Mouse (Mus musculus): ENCODE data around the gene Aph1b.
"Not testable (repeated sequence)": the region's sequence is repeated elsewhere in the genome, so short reads cannot be mapped to it uniquely, and the experiment has no call there.

Gene Aph1b

DNA sequence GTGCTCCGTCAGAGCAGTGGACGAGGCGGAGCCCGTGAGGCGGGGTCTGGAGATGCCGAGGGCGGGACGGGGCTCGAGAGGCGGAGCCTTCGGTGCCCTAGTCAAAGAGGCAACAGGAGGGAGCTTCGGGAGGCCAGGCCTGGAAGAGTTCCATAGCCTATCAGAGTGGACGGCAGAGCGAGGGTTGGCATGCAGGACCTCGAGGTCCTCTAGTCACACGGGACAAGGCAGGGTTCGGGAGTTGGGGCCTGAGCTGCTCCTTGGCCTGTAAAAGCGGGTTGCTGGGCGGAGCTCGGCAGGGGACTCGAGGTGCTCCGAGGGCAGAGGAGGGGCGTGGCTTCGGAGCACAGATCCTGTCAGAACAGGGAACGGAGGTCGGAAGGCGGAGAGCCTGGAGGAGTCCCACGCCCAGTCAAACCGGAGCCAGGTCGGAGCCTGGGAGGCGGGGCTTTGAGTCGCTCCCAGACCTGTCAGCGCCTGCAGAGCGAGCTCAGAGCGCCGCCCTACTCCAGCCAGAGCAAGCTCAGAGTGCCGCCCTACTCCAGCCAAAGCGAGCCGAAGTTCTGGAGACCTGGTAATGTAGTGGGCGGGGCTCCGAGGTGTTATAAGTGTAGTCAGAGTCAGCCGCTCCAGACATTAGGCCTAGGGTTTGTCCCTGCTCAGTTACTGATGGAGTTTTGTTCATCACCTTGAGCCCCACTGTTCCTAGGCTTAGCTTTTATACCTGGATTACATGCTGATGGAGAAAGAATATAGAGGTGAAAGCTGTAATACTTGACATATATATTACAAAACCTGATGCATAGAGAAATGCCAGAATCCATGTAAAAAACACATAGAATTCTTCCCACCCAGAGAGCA lies at the start of gene Aph1b:
Gene Aph1b (minus strand): TSS at position 27 of the 861 bp plus-strand sequence.
- peak; percentile 99 for DNase-seq

DNA sequence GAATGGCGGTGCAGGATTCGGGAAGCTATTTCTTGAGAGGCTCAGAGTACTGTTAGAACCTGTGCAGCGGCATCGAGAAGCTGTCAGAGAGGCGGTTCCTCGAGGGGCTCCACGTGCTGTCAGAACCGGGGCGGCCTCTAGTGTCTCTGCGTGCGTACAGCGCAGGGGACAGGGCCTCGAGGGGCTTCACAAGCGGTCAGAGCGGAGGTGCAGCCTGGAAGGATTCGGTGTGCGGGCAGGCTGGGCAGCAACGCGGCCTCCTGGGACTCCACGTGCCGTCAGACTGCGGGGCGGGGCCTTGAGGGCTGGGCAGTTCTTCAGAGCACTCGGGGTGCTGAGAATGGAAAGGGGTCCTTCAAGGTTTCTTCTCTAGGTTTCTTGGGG lies 39.8 kb upstream of the Aph1b start:
- no peak for DNase-seq

DNA sequence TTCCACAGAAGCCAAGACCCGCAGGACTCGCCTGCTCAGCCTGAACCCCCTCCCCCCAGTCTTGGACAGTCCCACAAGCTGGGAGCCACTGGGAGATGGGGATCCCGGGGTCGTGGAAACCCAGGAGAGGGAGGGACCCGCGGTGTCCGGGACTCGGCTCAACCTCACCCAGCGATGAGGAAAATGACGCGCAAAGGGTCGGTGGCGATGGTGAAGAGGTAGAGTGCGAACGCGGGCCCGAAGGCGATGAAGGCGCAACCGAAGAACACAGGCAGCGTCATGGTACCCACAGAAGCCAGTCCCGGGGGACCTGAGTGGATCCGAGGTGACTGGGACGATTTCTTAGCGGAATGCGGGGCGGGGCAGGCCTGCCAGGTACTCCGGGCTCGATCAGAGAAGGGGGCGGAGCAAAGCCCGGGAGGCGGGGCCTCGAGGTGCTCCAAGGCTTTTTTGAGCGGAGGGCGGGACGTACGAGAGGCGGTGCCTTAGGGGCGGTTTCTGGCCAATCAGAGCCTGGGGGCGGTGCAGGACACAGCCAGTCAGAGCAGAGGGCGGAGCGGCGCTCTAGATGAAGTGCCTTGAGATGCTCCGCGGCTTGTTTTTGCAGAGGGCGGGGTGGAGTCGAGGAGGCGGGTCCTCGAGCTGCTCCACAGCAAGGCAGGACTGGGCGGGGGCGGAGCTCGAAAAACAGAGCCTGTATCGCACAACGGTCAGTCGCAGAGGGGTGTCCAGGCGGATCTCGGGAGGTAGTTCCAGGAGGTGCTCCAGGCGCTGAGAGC lies 39.2 kb upstream of the Aph1b start, which contains the start of gene Aph1c:
Gene Aph1c (minus strand): TSS at position 409 of the 779 bp plus-strand sequence.
- DNase-seq = peak; percentile 100

- peak; percentile 78 for DNase-seq
Measured at GRCm38 (mm10) chr9:66833851-66834250, 38.6 kb upstream of the Aph1b start.

DNA sequence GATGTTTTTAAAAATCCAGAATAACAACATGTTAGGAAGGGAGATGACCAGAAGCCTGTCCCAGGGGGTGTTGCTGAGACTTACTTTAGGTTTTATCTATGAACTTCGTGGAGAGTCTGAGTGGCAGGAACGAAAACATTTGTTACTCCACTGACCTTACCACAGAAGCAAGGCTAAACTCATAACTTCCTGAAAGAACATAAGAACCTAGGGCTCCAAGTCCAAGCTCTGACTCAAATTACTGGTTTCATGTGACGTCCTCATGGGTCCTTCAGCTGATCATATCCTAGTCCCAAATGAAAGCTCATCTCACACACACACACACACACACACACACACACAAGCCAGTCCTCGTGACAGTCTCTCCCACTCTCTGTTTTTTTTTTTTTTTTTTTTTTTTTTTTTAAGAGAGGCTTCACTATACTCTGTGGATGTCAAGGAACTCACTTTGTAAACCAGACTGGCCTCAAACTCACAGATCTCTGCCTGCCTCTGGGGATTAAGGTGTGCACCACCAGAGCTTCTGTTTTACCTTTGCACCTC lies 37.1 kb upstream of the Aph1b start:
- no peak for DNase-seq

- DNase-seq = no peak
Measured at GRCm38 (mm10) chr9:66825990-66826389, 30.7 kb upstream of the Aph1b start.

DNA sequence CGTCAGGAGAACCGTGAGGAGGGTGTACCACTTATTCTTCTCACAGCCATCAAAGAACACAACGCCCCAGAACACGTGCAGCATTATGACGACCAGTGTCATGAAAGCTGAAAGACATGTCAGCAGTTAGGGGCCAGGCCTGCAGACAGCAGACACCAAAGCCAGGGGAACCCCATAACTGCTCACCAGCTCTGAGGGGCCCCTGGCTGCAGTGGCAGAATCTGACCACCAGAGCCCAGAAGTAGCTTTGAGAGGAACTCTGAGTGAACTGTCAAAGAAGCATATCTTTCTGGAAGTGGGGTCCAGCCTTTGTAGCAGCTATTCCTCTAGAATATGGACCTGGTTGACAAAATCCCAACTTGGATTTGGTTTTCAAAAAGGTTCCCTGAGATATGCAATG lies 27.0 kb upstream of the Aph1b start:
- DNase-seq = not testable (repeated sequence)

DNA sequence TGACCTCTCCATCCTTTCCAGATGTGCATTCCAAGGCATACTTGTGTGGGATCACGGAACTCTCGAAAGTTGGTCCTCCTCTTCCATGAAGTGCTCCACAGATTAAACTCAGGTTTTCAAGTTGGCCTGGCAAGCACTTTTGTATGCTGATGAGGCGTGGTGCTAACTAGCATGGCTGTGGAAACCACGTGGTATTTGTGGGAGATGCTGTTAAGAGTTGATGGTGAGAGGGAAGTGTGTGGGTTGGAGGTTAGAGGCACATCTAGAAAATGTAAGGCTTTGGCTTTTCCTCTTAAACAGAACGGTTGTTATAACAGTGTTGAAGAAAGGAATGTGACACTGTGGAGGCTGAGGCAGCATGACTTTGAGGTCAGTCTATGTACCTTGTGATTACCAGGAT lies 25.7 kb upstream of the Aph1b start:
- DNase-seq = no peak

DNA sequence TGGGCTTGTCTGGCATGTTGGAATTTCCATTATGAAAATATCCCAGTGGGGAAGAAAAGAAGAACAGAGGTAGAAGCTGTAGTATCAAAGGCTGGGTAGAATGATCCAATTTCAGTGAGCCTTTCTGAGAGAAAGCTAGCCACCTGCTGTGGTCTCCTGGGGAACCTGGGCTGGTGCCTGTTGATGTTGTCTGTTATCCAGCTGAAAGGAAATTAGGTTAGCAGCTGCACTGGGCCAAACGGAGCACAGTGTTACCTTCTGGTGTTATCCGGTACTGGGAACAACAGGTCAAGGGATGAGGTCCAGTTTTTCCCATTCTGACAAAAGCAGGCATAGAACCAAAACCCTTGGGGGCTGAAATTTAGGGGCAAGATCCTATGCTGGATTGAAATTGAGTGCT lies 18.1 kb upstream of the Aph1b start:
- no peak for DNase-seq

- DNase-seq = not testable (repeated sequence)
Measured at GRCm38 (mm10) chr9:66805951-66806350, 10.7 kb upstream of the Aph1b start.

- DNase-seq = no peak
Measured at GRCm38 (mm10) chr9:66801947-66802346, 6.7 kb upstream of the Aph1b start.

- DNase-seq = no peak
Measured at GRCm38 (mm10) chr9:66796739-66797138, 1.4 kb upstream of the Aph1b start, which contains the start of gene Gm10647. Gene Gm10647 (plus strand): TSS chr9:66797039.

DNA sequence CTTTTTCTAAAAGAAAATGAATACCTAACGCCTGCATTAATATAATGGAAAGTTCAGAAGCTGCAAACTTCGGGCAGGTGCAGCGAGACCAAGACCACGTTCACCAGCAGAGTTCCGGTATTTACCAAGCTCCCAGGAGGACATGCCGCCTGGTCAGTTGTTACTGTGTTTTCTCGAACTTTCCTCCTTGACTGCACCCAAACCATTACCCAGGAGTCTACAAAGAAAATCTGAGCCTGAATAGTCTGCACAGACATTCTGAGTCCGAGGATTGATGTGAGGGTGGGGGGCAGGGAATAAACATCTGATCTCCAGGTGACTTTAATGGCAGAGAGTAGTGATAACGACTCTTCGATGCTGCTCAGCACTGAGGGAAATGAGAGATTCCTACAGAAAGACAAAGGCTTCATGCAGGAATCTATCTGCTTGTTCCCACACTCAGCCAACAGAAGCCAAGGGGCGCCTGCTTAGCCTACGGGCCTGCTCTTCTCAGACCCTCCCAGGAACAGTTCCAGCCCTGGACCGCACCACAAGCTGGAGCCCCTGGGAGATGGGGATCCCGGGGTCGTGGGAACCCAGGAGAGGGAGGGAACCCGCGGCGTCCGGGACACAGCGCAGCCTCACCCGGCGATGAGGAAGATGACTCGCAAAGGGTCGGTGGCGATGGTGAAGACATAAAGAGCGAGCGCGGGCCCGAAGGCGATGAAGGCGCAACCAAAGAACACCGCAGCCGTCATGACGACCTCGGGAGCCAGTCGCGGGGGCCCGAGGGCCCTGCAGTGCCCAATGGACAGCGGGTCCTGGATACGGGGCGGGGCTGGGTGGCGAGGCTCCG lies 444 bp downstream of the Aph1b start:
- peak; percentile 15 for DNase-seq

- DNase-seq = no peak
Measured at GRCm38 (mm10) chr9:66787821-66788220, 7.5 kb downstream of the Aph1b start.

- not testable (repeated sequence) for DNase-seq
Measured at GRCm38 (mm10) chr9:66784552-66784951, 10.7 kb downstream of the Aph1b start.

GRCm38 (mm10) chr9:66770701-66771100 lies 24.6 kb downstream of the Aph1b start:
- DNase-seq = peak; percentile 67

- peak; percentile 91 for DNase-seq
Measured at GRCm38 (mm10) chr9:66769275-66769674, 26.0 kb downstream of the Aph1b start.

DNA sequence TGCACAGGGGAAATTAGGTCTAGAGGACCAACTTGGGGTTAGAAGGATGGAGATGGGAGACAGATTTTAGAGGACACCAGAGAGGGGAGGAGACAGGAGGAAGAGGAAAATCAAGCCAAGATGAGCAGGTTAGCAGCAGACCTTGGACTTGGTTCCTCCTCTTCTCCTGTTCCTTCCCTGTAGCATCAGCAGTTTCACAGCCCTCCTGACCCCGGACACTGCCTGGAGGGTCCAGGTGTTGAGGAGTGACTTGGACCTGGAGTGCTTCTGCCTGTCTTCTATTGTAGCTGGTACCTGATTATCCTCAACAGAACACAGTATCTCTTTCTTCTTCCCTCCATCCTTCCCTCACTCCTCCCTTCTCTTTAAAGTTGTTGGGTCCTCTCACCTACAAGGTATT lies 26.6 kb downstream of the Aph1b start:
- peak; percentile 63 for DNase-seq

GRCm38 (mm10) chr9:66760991-66761390 lies 34.3 kb downstream of the Aph1b start:
- peak; percentile 57 for DNase-seq

DNA sequence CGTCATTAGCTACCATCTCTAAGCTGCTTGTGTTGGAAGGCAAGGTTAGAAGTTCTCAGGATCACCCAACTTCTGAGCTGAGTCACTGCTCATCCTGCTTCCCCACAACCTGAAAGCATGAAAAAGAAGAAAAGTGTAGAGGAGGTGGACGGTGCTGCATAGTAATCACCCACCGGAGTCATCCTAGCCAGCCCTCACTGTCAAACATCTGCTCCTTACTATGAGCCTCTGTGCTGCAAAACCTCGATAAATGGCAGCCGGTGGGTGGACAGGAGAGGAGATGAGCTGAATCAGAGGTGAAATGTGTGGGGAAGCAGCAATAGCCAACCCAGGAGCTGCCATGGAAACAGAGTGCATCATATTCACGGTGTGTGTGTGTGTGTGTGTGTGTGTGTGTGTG lies 42.4 kb downstream of the Aph1b start:
- DNase-seq = no peak

GRCm38 (mm10) chr9:66748390-66748789 lies 46.9 kb downstream of the Aph1b start:
- no peak for DNase-seq

GRCm38 (mm10) chr9:66744531-66744930 lies 50.8 kb downstream of the Aph1b start:
- no peak for DNase-seq

DNA sequence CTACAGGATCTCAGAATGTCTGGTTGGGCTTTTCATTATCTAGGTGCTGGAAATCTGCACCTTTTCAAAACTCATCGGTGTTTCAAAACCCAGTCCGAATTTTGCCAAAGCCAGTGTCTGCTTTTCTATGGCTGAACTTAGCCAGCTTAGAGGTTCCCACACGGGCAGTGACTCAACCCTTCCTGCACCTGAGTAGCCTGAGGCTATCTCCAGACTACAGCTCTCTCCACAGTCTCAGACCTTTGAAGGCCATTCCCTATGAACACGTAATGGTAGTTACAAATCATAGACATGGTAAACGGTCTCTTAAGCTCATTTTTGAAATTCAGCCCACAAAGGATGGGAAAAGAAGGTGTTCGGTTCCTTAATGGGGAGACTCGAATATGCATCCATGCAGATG lies 55.8 kb downstream of the Aph1b start:
- DNase-seq = no peak

Data from kidney, adult 11 months (tissue).